Mouse (Mus musculus) monocyte, adult 5-6 weeks (primary cell): ENCODE measurements around the gene Clec3a. TPM values are rescaled to one million over a fixed set of nuclear protein-coding genes. Genes with fewer than 3 reads are reported as not detected.

ENCODE experiments used
- ATAC-seq: fragments of 153-309, 156-312 bp; replicated peaks from 2 replicates; pipeline ENCODE4 v1.8.0; 2017; ENCODE audit warnings: mild to moderate bottlenecking; ENCODE audit not compliant: low TSS enrichment, insufficient number of reproducible peaks, severe bottlenecking, poor library complexity, low FRiP score
- total RNA-seq: library from RNA; stranded (forward); fragments of 200-1000, 200-491, 200-594 nt; gene quantifications from 3 replicates; pipeline ENCODE4 v1.2.3, GENCODE M21; 2017

Gene Clec3a
- total RNA-seq, 1 experiment from 2014 or later = not detected

DNA sequence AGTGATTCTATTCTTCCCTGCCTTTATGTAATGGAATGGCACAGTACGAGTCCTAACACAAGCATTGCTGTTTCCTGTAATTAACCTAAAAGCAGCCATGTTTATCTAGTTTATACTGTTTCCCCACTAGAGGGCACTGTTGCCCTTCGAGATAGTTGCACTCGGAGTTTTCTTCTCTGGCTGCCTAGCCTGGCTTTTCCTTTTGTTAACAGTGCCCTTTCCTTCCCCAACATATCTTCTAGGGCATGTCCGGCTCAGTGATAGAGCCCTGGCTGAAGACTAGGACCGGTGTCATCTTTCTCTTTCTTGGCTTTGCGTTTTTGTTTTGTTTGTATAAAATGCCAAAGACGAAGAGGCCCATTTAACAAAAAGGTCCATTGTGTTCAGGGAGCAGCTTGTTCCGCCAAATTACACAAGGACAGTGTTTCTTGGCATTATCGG is 34.9 kb downstream of the Clec3a start:
- no peak; the same call in 1 of the 2 replicates for ATAC-seq

DNA sequence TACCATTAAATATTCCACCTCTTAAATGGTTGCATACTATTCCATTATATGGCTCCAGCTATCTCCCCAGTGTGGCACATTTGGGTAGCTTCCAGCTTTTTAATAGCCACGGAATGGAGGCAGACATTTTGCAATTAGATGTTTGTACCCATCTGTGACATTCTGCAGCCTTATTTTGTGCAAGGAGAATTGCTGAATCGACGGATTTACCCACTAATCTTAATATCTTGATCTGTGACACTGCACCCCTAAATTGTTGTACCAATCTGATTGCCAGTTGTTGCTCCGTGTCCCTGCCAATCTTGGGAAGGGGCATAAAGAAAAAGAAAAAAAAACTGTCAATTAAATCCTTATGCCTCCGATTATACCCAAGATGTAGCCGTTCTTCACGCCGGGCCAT is 37.4 kb downstream of the Clec3a start:
- ATAC-seq = no peak

DNA sequence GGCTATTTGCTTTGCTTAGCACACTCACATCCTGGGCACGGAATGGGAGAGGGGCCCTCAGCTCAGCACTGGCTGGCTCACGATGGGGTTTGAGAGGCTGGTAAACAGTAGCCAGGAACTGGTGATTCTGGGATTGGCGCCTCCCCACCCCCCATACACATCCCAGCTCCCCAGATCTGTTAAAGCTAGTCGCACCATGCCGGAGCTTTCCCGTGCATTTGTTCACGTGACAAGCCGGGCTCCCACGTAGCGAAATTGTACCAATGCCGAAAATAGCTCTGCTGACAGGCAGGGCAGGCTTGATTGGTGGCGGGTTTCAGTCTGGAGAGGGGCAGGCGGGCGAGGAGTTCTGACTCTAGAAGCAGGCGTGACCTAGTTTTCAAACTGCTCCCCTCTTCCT is 38.1 kb downstream of the Clec3a start:
- ATAC-seq = no peak

DNA sequence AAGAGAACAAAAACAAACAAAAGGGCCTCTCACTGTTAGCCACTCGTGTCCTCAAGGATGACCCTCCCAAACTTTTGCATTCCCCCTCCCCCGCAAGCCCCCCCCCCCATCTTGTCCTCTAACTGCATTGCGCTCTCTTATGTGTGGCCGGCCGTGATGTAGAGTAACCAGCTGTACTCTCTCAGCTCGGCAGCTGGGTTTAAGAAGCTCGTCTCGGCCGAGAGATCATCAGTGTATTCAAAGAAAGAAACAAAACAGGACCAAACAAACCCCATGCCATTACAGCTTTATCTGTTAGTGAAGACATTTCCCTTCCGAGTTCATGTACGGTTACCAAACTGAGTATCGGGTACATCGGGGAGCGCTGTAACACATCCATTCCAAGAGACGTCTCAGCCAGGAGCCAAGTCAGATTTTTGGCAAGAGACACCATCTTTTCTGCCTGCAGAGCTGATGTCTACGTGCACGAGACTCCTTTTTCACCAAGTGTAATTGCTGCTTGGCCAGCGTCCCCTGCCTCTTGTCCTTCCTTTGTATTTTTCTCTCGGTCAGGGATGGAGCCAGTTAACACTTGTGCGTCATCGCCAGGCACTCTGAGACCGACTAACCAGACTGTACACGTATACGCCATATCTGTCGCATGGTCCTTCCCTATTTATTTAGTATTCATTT is 40.4 kb downstream of the Clec3a start:
- ATAC-seq = no peak

DNA sequence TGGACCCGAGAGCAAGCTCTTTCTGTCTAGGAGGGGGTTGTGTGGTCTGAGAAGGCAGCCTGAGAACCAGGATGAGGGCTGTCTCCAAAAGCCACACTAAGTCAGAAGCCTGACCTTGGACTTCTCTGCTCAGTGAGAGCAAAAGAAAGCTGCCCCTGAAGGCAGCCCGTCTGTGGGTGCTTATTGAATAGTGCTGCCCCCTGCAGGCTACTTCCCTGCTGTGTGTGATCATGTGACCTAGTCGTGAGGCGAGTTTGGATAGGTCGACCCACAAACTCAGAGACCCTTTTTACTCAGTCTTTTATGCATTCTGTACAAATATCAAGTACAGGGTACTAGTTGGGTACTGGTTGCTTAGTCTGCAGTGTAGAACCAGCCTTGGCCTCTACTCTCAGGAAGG is 42.7 kb downstream of the Clec3a start:
- no peak for ATAC-seq

DNA sequence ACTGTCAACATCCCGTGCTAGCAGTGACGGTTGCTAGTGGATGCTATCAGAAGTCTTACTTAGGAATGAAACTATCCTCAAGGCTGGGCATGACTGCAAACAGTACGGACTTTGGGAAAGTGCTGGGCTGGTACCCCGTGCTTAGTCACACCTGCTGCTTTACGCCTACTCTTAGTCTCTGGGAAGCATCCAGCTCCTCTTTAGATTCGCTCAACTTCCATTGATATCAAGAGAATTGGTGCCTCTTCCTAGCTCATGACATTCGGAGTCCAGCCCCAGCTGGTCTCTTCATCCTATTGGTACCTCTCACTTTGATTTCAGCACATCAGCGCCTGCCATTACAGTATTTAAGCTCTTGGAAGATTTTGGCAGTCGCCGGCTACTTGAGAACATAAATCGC is 44.7 kb downstream of the Clec3a start:
- ATAC-seq = no peak

DNA sequence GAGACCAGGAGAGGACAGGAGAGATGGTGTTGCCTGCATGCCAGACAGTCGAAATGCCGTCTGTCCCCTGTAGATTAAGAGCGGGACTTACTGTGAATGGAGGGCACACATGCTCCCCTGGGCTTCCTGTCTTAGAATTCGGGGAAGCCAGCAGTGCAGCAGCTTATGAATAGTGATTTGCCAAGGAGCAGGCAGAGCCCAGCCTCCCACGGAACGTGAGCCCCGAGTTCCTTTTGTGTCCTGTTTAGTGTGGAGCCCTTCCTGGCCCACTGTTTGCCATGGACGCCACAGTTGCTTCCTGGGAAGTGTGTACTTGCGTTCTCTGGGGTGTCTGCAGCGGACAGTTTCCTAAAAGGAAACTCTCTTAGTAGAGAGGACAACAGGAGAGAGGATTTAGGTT is 45.4 kb downstream of the Clec3a start:
- ATAC-seq = no peak

DNA sequence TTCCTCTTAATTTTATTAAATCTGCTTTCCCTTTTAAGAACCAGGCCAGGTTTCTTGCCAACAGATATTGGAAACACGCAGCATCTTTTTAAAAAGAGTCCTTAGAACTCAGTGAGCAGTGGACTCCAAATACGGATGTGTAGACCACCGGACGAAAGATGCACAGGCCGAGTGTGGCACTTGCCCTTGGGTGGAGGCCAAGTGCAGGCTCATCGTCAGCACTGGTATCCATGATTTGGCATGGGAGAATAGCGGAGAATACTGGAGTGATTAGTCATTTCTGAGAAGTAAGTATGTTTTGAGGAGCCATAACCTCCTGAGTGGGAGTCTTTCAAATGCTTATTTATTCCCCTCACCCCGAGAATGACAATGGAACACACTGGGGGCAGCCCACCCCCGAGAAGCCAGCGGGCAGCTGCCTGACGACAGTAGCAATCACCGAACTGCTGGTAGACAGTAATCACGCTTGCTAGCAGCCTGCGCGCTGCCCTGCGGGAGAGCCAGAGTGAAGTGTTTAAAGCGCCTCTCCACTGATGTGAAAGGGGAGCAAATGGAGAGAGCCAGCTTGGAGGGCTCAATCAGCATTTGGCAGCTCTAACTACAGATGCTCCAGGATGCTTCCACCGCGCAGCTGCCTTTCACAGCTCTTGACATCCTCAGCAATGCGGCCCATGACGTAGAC is 50.8 kb downstream of the Clec3a start:
- no peak for ATAC-seq

DNA sequence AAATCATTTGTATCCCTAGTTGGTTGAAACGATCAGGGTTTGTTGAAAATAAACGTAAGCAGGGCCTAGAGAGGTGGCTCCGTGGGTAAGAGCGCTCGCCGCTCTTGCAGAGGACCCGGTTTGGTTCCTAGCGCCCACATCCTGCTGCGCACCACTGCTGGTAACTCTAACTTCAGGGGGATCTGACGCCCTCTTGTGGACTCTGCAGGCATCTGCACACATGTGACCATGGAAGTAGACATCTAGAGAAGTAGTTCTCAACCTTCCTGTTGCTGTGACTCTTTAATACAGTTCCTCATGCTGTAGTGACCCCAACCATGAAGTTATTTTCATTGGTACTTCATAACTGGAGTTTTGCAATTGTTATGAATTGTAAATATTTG is 51.3 kb downstream of the Clec3a start:
- ATAC-seq = no peak

DNA sequence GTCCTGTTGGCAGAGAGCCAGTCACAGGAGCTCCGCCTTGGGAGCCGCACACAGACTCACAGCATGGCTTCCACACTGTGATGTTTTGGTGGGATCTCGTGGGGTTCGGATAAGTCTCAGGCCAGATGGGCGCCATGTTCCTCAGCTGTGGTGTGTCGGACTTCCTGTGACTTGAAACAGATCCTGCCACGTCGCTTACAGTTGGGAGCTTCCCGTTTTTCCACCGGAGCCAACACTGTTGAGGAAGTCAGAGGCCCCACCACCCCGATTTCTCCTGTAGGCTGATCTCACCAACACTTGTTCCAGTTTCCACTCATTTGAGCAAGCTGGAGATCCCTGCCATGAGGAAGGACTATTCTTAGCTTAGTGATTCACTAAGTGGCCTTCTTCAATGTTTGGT is 55.7 kb downstream of the Clec3a start:
- no peak for ATAC-seq

Other genes with a start within 250 kb of the Clec3a start
- gene Vat1l, start 212.5 kb upstream of the Clec3a start, total RNA-seq = not detected in 3 replicates
- 4.3 to 12.3 TPM (median 8.2 TPM) in 3 replicates for gene Wwox, start 21.6 kb downstream of the Clec3a start, total RNA-seq